Mouse (Mus musculus): ENCODE measurements around the gene Sap18. TPM values are rescaled to one million over a fixed set of nuclear protein-coding genes. Genes with fewer than 3 reads are reported as not detected.
A peak's percentile ranks its signal among the peaks of the same experiment; 100 is the strongest.
"Not testable (repeated sequence)": the region's sequence is repeated elsewhere in the genome, so short reads cannot be mapped to it uniquely, and the experiment has no call there.

The Sap18 gene
- polyA plus RNA-seq, 1 experiment from 2014 or later: 15.7 TPM

GRCm38 (mm10) chr14:57827284-57827683 lies 29.3 kb downstream of the Sap18 start:
- no peaks in the 10 kb centered on the region for H3K27me3 ChIP-seq (replicated peaks)
- peak overlapping the region; percentile 85 for H3K4me2 ChIP-seq
- peak overlapping the region; percentile 95 for H3K9ac ChIP-seq
- WGBS: 58% methylated on average over 1 of the region's 1 CpGs
- H3K4me1 ChIP-seq: peaks cover 28% of the 10 kb centered on the region
- no peak for ATAC-seq (ENCODE audit: extremely low read depth, insufficient number of reproducible peaks, low FRiP score, low TSS enrichment)
- H3K36me3 ChIP-seq: peaks cover 18% of the 10 kb centered on the region
- H3K27ac ChIP-seq (replicated peaks): no peak overlapping the region
- peak overlapping the region; percentile 91 for H3K4me3 ChIP-seq
- no peaks in the 10 kb centered on the region for H3K9me3 ChIP-seq

GRCm38 (mm10) chr14:57833526-57833925 lies 35.5 kb downstream of the Sap18 start:
- H3K4me2 ChIP-seq: no peak overlapping the region
- H3K36me3 ChIP-seq: peaks cover 51% of the 10 kb centered on the region
- WGBS: 90% methylated on average over 2 of the region's 2 CpGs
- no peaks in the 10 kb centered on the region for H3K4me1 ChIP-seq
- no peaks in the 10 kb centered on the region for H3K27me3 ChIP-seq (replicated peaks)
- H3K27ac ChIP-seq (replicated peaks): no peak overlapping the region
- H3K4me3 ChIP-seq: no peak overlapping the region
- no peaks in the 10 kb centered on the region for H3K9me3 ChIP-seq
- H3K9ac ChIP-seq: no peak overlapping the region
- ATAC-seq (ENCODE audit: extremely low read depth, insufficient number of reproducible peaks, low FRiP score, low TSS enrichment): no peak

- no peak overlapping the region for H3K27ac ChIP-seq (replicated peaks)
- ATAC-seq (ENCODE audit: extremely low read depth, insufficient number of reproducible peaks, low FRiP score, low TSS enrichment): no peak
- 79% methylated on average over 10 of the region's 10 CpGs for whole genome bisulfite sequencing
These were observed 37.2 kb downstream of the Sap18 start for GRCm38 (mm10) chr14:57835157-57835556.

GRCm38 (mm10) chr14:57844535-57844934 lies 46.6 kb downstream of the Sap18 start:
- Histone ChIP-seq H3K4me3 (no peak overlapping the region), H3K9ac (no peak overlapping the region), H3K36me3 (peaks cover 76% of the 10 kb centered on the region), H3K9me3 (no peaks in the 10 kb centered on the region), H3K27ac (replicated peaks) (no peak overlapping the region), H3K4me2 (no peak overlapping the region), H3K27me3 (replicated peaks) (no peaks in the 10 kb centered on the region), H3K4me1 (no peaks in the 10 kb centered on the region)
- ATAC-seq (ENCODE audit: extremely low read depth, insufficient number of reproducible peaks, low FRiP score, low TSS enrichment): no peak
- 85% methylated on average over 3 of the region's 3 CpGs for WGBS

More at GRCm38 (mm10) chr14:57835157-57835556, 37.2 kb downstream of the Sap18 start:
- Histone ChIP-seq H3K36me3 (peaks cover 65% of the 10 kb centered on the region), H3K27me3 (replicated peaks) (no peaks in the 10 kb centered on the region), H3K4me3 (no peak overlapping the region), H3K9me3 (no peaks in the 10 kb centered on the region), H3K4me1 (no peaks in the 10 kb centered on the region), H3K4me2 (no peak overlapping the region), H3K9ac (no peak overlapping the region)

GRCm38 (mm10) chr14:57848061-57848460 lies 50.1 kb downstream of the Sap18 start:
- H3K27ac ChIP-seq (replicated peaks); H3K27me3 ChIP-seq (replicated peaks); H3K9ac ChIP-seq; H3K4me1 ChIP-seq; H3K4me2 ChIP-seq; H3K4me3 ChIP-seq; ATAC-seq (ENCODE audit: extremely low read depth, insufficient number of reproducible peaks, low FRiP score, low TSS enrichment); H3K9me3 ChIP-seq: not testable (repeated sequence)
- 80% methylated on average over 5 of the region's 5 CpGs for WGBS
- H3K36me3 ChIP-seq: peaks cover 79% of the 10 kb centered on the region

GRCm38 (mm10) chr14:57848646-57849045 lies 50.7 kb downstream of the Sap18 start:
- Histone ChIP-seq H3K27ac (replicated peaks) (no peak overlapping the region), H3K36me3 (peaks cover 84% of the 10 kb centered on the region), H3K9me3 (no peaks in the 10 kb centered on the region), H3K27me3 (replicated peaks) (no peaks in the 10 kb centered on the region), H3K4me3 (no peak overlapping the region), H3K4me1 (peaks cover 4% of the 10 kb centered on the region; the same call in 1 of the 2 replicates), H3K4me2 (no peak overlapping the region), H3K9ac (no peak overlapping the region)
- ATAC-seq (ENCODE audit: extremely low read depth, insufficient number of reproducible peaks, low FRiP score, low TSS enrichment): no peak
- 79% methylated on average over 2 of the region's 2 CpGs for WGBS

GRCm38 (mm10) chr14:57850330-57850729 lies 52.4 kb downstream of the Sap18 start:
- H3K9ac ChIP-seq: no peak overlapping the region
- no peak for ATAC-seq (ENCODE audit: extremely low read depth, insufficient number of reproducible peaks, low FRiP score, low TSS enrichment)
- H3K4me3 ChIP-seq: no peak overlapping the region
- no peaks in the 10 kb centered on the region for H3K9me3 ChIP-seq
- no peaks in the 10 kb centered on the region for H3K27me3 ChIP-seq (replicated peaks)
- no peak overlapping the region for H3K4me2 ChIP-seq
- 80% methylated on average over 3 of the region's 3 CpGs for WGBS
- peaks cover 79% of the 10 kb centered on the region for H3K36me3 ChIP-seq
- peaks cover 4% of the 10 kb centered on the region; the same call in 1 of the 2 replicates for H3K4me1 ChIP-seq
- no peak overlapping the region for H3K27ac ChIP-seq (replicated peaks)

GRCm38 (mm10) chr14:57852961-57853360 lies 55.0 kb downstream of the Sap18 start:
- H3K27ac ChIP-seq (replicated peaks): no peak overlapping the region
- H3K4me1 ChIP-seq: peaks cover 4% of the 10 kb centered on the region; the same call in 1 of the 2 replicates
- no peak overlapping the region for H3K4me2 ChIP-seq
- no peak overlapping the region for H3K9ac ChIP-seq
- no peak for ATAC-seq (ENCODE audit: extremely low read depth, insufficient number of reproducible peaks, low FRiP score, low TSS enrichment)
- H3K27me3 ChIP-seq (replicated peaks): no peaks in the 10 kb centered on the region
- 85% methylated on average over 2 of the region's 2 CpGs for WGBS
- no peaks in the 10 kb centered on the region for H3K9me3 ChIP-seq
- peaks cover 76% of the 10 kb centered on the region for H3K36me3 ChIP-seq
- no peak overlapping the region for H3K4me3 ChIP-seq

GRCm38 (mm10) chr14:57856037-57856436 lies 58.1 kb downstream of the Sap18 start:
- H3K4me3 ChIP-seq; H3K9ac ChIP-seq; ATAC-seq (ENCODE audit: extremely low read depth, insufficient number of reproducible peaks, low FRiP score, low TSS enrichment); H3K4me2 ChIP-seq; H3K9me3 ChIP-seq; H3K27ac ChIP-seq (replicated peaks); H3K27me3 ChIP-seq (replicated peaks): not testable (repeated sequence)
- H3K4me1 ChIP-seq: peaks cover 11% of the 10 kb centered on the region
- peaks cover 75% of the 10 kb centered on the region for H3K36me3 ChIP-seq

Small RNA genes within 50 kb of the gene (microRNA-seq; reads per million reads assigned to microRNA genes)
- gene Mir3077: 0.61 reads per million

Other genes with a start within 250 kb of the Sap18 start
- 62.2 and 71.4 TPM in 2 replicates for gene Eef1akmt1, start 226.6 kb upstream of the Sap18 start, polyA plus RNA-seq (2015; fragmentation: Nextera tagmentation; extraction: Ambion mirVana)
- 12.0 TPM in 2 replicates for gene Xpo4, start 132.8 kb upstream of the Sap18 start, polyA plus RNA-seq (2015; fragmentation: Nextera tagmentation; extraction: Ambion mirVana)
- not detected in 2 replicates for gene Gm49361, start 52.1 kb upstream of the Sap18 start, polyA plus RNA-seq (2015; fragmentation: Nextera tagmentation; extraction: Ambion mirVana)
- gene Lats2, start 39.8 kb upstream of the Sap18 start, polyA plus RNA-seq (2015; fragmentation: Nextera tagmentation; extraction: Ambion mirVana): 21.2 and 21.7 TPM in 2 replicates
- 26.9 and 27.0 TPM in 2 replicates for gene Ska3, start 28.0 kb downstream of the Sap18 start, polyA plus RNA-seq (2015; fragmentation: Nextera tagmentation; extraction: Ambion mirVana)
- 123 and 135 TPM in 2 replicates for gene Mrpl57, start 28.1 kb downstream of the Sap18 start, polyA plus RNA-seq (2015; fragmentation: Nextera tagmentation; extraction: Ambion mirVana)
- 41.1 and 42.4 TPM in 2 replicates for gene Zdhhc20, start 92.1 kb downstream of the Sap18 start, polyA plus RNA-seq (2015; fragmentation: Nextera tagmentation; extraction: Ambion mirVana)
- gene Micu2, start 201.1 kb downstream of the Sap18 start, polyA plus RNA-seq (2015; fragmentation: Nextera tagmentation; extraction: Ambion mirVana): 82.8 and 92.5 TPM in 2 replicates